Mouse (Mus musculus): Measurements from ENCODE around the gene Olfr374. TPM values are rescaled to one million over a fixed set of nuclear protein-coding genes. Genes with fewer than 3 reads are reported as not detected.
A peak's percentile ranks its signal among the peaks of the same experiment; 100 is the strongest.
"Not testable (repeated sequence)": the region's sequence is repeated elsewhere in the genome, so short reads cannot be mapped to it uniquely, and the experiment has no call there.

The Olfr374 gene
- total RNA-seq (2015; ENCODE audit: low replicate concordance) (not detected in 2 replicates), total RNA-seq (2017; ENCODE audit: low replicate concordance) (not detected in 2 replicates)

DNA sequence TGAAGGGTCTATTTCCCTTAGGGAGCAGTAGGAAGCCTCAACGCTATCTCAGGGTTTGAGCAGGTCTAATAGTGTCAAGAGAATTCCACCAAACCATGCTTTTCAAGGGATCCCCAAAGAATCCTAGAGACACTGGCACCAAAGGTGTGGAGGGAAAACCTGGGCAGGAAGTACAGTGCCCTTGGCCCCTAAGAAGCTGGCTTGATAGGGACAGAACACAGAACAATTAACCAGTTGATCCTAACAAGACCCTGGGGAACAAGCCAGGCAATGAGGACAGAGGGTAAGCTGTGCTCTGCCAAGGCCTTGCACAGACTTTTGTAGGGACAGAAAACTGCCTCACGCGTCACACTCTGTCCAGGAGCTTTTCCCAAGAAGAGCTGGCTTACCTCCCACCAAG is at the start of gene Olfr374:
Olfr374 (plus strand) TSS at position 301 of the 400 bp plus-strand sequence.
- no peak for ATAC-seq (replicated peaks; ENCODE audit: low FRiP score, poor library complexity, severe bottlenecking)

GRCm38 (mm10) chr8:72057643-72058042 is 49.2 kb upstream of the Olfr374 start:
- ATAC-seq (replicated peaks; ENCODE audit: low FRiP score, poor library complexity, severe bottlenecking), result not testable (repeated sequence)

DNA sequence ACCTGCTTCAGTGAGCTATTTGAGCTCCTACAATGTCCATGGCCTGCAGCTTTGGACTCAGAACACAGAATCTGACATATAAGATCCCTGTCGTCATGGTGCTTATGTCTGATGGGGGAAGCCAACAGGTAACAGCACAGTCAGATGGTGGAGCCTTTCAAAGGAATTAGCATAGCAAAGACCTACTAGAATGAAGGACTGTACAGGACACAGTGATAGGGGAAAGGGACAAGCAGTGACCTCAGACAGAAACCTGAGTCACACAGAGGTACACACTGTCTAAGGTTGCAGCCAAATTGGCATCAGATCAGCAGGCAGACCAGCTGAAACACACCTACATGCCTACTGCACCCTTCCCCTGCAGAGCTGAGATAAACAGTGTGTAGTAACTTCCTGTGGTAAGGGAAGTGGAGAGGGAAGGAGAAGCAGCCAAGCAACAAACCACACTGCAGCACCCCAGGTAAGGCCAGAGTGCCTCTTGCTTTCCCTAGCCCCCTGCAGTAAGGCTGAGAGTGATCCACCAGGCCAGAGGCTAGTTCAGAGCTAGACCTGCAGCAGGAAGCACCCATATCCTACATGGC is 39.9 kb upstream of the Olfr374 start:
- ATAC-seq (replicated peaks; ENCODE audit: low FRiP score, poor library complexity, severe bottlenecking), result not testable (repeated sequence)

- ATAC-seq (replicated peaks; ENCODE audit: low FRiP score, poor library complexity, severe bottlenecking), result not testable (repeated sequence)
These were observed 24.0 kb upstream of the Olfr374 start, which contains the start of gene Olfr373 for GRCm38 (mm10) chr8:72082877-72083276. Gene Olfr373, plus strand, starts transcription at chr8:72083177.

DNA sequence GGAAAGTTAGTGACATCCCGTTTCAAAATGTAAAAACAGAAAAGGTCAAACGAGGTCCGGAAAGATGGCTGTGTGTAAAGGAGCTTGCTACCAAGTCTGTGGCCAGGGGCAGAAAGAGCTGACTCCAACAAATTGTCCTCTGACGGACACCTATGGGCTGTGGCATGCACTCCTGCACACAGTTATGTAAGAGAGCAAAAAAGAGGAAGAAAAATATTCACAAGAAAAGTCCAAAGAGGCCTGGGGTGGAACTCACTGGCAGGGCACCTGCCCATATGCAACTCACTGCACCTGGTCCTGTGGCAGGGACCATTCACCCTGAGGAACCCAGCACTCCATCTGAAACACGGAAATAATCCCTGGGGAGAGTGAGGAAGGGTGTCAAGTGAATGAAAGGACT is 22.1 kb upstream of the Olfr374 start:
- no peak for ATAC-seq (replicated peaks; ENCODE audit: low FRiP score, poor library complexity, severe bottlenecking)

- ATAC-seq (replicated peaks; ENCODE audit: low FRiP score, poor library complexity, severe bottlenecking), result not testable (repeated sequence)
These were observed 19.2 kb upstream of the Olfr374 start for GRCm38 (mm10) chr8:72087611-72088010.

DNA sequence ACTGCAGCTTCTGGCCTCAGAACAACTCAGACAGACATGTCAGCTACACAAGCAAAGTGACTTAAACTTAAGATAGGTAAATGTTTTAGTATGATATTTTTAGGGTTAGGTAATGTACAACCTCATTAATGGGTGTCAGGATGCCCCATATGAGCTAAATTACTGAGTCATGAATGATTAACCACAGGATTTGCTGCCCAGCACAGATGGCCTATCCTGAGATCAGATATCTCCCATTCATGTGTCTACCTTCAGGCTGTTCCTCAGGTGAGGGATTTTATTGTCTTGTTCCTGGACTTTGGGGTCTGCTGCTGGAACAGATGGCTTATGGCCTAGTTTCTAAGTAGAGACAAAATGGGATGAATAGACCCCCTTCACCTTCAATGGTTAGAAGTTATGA is 10.1 kb upstream of the Olfr374 start:
- ATAC-seq (replicated peaks; ENCODE audit: low FRiP score, poor library complexity, severe bottlenecking), result not testable (repeated sequence)

GRCm38 (mm10) chr8:72099377-72100103 is 7.3 kb upstream of the Olfr374 start:
- ATAC-seq (replicated peaks; ENCODE audit: low FRiP score, poor library complexity, severe bottlenecking), result 0 out of 2 replicates have a peak, but pooled peaks have one; percentile 39

- ATAC-seq (replicated peaks; ENCODE audit: low FRiP score, poor library complexity, severe bottlenecking), result no peak
These were observed 1.7 kb upstream of the Olfr374 start for GRCm38 (mm10) chr8:72105165-72105564.

- ATAC-seq (replicated peaks; ENCODE audit: low FRiP score, poor library complexity, severe bottlenecking), result no peak
These were observed 4.0 kb downstream of the Olfr374 start for GRCm38 (mm10) chr8:72110876-72111275.

DNA sequence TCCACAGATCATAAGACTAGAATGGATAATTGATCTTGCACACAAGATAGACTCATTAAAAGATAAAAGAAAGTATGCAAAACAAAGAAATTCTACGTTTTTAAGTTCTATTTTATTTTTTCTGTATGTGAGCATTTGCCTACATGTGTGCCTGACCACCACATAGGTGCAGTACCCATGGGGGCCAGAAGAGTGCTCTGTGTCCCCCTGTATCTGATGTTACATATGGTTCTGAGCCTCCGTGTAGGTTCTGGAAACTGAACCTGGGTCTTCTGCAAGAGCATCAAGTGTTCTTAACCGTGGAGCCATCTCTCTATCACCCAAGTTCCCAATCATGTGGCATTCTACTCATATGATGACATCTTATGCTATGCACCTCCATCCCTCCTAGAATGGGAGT is 5.6 kb downstream of the Olfr374 start:
- no peak for ATAC-seq (replicated peaks; ENCODE audit: low FRiP score, poor library complexity, severe bottlenecking)

GRCm38 (mm10) chr8:72115202-72115601 is 8.4 kb downstream of the Olfr374 start:
- ATAC-seq (replicated peaks; ENCODE audit: low FRiP score, poor library complexity, severe bottlenecking), result no peak

DNA sequence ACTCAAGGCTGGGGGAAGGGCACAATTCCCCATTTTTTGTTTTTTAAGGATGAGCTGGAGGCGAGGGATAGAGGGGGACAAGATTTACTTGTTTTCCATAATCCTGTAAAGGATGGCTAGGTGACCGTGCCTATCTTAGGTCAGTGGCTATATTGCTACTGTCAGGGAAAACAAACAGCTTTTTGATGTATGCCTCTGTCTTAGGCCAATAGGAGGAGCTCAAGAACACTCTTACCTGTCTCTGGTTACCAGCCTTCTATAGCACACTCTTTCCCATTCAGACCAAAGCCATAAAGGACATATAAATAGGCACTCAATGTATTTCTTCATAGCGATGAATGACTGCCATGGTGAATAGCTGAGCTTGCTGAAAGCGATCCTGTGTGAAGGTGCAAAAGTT is 11.8 kb downstream of the Olfr374 start:
- no peak for ATAC-seq (replicated peaks; ENCODE audit: low FRiP score, poor library complexity, severe bottlenecking)

GRCm38 (mm10) chr8:72121486-72121885 is 14.6 kb downstream of the Olfr374 start:
- ATAC-seq (replicated peaks; ENCODE audit: low FRiP score, poor library complexity, severe bottlenecking), result not testable (repeated sequence)

DNA sequence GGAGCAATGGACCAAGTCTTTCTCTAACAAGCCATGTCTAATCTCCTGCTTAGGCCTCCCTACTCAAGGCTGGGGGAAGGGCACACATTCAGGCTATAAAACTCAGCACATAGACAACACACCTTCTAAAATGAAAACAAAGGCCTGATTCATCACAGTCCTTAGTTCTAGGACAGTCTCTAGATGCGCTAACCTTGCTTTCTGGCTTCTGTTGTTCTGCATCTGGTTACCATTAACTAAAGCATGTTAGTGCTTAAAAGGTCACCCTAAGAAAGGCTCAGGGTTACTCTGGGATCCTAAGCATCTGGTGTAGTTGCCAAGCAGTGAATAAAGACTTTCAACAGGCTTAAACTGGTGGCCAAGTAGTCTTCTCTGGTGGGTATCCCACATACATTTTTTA is 15.2 kb downstream of the Olfr374 start:
- no peak for ATAC-seq (replicated peaks; ENCODE audit: low FRiP score, poor library complexity, severe bottlenecking)

- no peak for ATAC-seq (replicated peaks; ENCODE audit: low FRiP score, poor library complexity, severe bottlenecking)
These were observed 21.0 kb downstream of the Olfr374 start for GRCm38 (mm10) chr8:72127834-72128233.

DNA sequence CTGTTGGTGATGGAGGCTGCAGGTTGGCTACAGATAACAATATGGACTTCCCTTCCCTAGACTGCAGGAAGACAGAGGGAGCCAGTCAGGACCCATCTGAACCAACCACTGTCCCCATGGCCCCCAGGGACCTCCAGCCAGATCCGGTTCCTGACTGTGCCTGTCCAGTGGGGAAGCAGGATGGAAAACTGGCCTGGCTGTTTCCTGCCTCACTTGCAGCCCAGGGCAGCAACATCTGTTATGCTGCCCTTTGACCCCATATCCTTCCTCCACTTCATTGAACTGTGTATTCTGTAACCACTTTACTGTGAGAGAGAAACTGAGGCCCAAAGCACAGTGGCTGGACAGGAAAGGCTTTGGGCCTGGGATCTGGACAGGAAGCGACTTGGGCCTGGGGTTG is 24.4 kb downstream of the Olfr374 start:
- ATAC-seq (replicated peaks; ENCODE audit: low FRiP score, poor library complexity, severe bottlenecking), result no peak

- no peak for ATAC-seq (replicated peaks; ENCODE audit: low FRiP score, poor library complexity, severe bottlenecking)
These were observed 25.1 kb downstream of the Olfr374 start for GRCm38 (mm10) chr8:72131901-72132300.

- ATAC-seq (replicated peaks; ENCODE audit: low FRiP score, poor library complexity, severe bottlenecking), result no peak
These were observed 25.6 kb downstream of the Olfr374 start for GRCm38 (mm10) chr8:72132417-72132816.

GRCm38 (mm10) chr8:72132891-72133290 is 26.1 kb downstream of the Olfr374 start:
- no peak for ATAC-seq (replicated peaks; ENCODE audit: low FRiP score, poor library complexity, severe bottlenecking)

DNA sequence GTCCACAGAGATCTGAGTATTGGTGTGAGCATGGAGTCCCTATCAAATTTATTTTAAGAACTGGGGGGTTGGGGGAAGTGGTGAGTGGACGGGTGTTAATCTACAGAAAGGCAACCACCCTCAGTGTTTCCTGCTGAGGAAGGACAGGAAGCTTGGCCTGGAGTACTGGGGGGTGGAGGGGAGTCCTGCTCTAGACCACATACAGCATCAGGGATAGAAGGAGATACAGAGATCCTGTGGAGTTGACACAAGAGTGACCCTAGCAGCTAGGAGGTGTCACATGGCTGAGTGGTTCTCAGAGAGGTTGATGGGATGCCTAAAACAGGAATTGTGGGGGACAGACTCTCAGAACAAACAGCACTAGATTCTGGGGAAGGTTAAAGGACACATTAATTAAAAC is 26.7 kb downstream of the Olfr374 start:
- no peak for ATAC-seq (replicated peaks; ENCODE audit: low FRiP score, poor library complexity, severe bottlenecking)

Measured in erythroid progenitor cell, adult 5-6 weeks (primary cell).